Mouse (Mus musculus) cortical plate, adult 2 months (tissue): ENCODE data around the gene Btbd35f15. TPM values are rescaled to one million over a fixed set of nuclear protein-coding genes. Genes with fewer than 3 reads are reported as not detected.
"Not testable (repeated sequence)": the region's sequence is repeated elsewhere in the genome, so short reads cannot be mapped to it uniquely, and the experiment has no call there.

Experiments
- H3K27ac ChIP-seq: fragments of 200-500 bp; 2 replicates; pipeline ENCODE4 v1.5.1; 2012; ENCODE audit warnings: low read length, control low read depth, inconsistent platforms; ENCODE audit not compliant: insufficient read depth
- H3K4me1 ChIP-seq: fragments of 200-500 bp; 2 replicates; pipeline ENCODE4 v1.6.1; 2011; ENCODE audit warnings: low read length; ENCODE audit not compliant: control insufficient read depth, insufficient read depth
- H3K4me3 ChIP-seq: fragments of 200-500 bp; 2 replicates; pipeline ENCODE4 v1.5.1; 2011; ENCODE audit warnings: mild to moderate bottlenecking, low read length, control low read depth; ENCODE audit not compliant: insufficient read depth
- polyA plus RNA-seq: library from polyadenylated mRNA; depleted of rRNA; stranded (reverse); fragments of >200 nt; gene quantifications from 2 replicates; pipeline ENCODE4 v1.2.3, GENCODE M21; 2012; rRNA removed

The Btbd35f15 gene
- not detected in 2 replicates for polyA plus RNA-seq

DNA sequence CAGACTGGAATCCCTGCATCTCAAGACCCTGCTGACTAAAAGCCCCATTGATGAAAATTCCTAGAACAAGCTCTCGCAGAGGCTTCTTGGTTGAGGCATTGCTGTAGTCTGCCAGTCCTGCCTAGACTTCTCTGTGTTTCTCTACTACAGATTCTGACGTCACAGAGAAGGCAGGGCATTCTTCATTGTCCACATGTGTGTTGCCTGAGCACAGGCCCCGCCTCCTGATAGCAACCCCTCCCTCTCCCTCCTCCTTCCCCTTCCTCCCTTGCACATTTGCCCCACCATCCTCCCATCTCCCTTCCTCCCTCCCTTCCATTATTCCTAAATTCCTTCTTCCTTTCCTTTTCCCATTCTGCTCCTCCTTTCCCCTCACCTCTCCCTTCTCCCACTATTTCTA lies at the start of gene Btbd35f15:
TSS of gene Btbd35f15 (minus strand) at position 101 of the 400 bp plus-strand sequence.
- H3K27ac ChIP-seq, H3K4me3 ChIP-seq, H3K4me1 ChIP-seq: not testable (repeated sequence)

Other genes starting within 250 kb of the Btbd35f15 start
- not detected in 2 replicates for gene Btbd35f13, start 79.9 kb upstream of the Btbd35f15 start, polyA plus RNA-seq
- not detected in 2 replicates for gene Btbd35f14, start 125.0 kb upstream of the Btbd35f15 start, polyA plus RNA-seq